Mouse (Mus musculus) frontal cortex, postnatal 14 days (tissue): ENCODE data around the gene Fbxo17.
A peak's percentile ranks its signal among the peaks of the same experiment; 100 is the strongest.
"Not testable (repeated sequence)": the region's sequence is repeated elsewhere in the genome, so short reads cannot be mapped to it uniquely, and the experiment has no call there.

ENCODE experiments used
- DNase-seq, 2 experiments: peaks; one replicate each; pipeline ENCODE4 v3.0.0; 2022; ENCODE audit warnings: low spot score in 2 of 2

Gene Fbxo17

DNA sequence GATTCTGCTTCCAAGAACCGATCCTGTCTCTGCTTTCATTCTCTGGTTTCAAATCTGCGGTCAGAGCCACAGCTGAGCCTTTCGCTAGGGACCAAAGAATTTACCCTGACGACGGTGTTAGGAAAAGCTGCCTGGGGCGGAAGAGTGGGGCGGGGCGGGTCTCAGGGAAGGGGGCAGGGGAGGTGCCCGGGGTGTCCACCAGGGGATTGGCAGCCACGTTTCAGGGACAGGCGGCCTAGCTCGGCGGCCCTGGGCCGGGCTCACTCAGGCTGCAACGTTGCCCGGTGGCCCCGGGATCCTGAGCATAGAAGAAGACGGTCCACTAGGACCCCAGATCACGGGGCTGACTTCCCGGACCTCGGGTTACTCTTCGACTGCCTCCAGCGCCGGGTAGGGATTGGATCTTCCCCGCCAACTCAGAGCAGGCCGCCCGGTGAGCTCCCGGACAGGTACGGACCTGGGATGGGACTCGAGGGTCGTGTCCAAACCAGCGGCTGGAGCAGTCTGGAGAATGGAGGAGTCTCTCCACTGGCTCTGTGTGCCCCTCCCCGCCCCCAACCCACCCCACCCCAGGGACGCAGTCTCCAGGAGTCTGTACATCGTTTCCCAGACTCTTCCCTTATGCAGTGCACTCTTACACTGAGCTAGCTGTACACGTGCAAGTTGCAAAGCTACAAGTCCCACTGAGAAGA is at the start of gene Fbxo17:
Fbxo17 (plus strand) TSS at position 215 of the 692 bp plus-strand sequence.
- no peak for DNase-seq

DNA sequence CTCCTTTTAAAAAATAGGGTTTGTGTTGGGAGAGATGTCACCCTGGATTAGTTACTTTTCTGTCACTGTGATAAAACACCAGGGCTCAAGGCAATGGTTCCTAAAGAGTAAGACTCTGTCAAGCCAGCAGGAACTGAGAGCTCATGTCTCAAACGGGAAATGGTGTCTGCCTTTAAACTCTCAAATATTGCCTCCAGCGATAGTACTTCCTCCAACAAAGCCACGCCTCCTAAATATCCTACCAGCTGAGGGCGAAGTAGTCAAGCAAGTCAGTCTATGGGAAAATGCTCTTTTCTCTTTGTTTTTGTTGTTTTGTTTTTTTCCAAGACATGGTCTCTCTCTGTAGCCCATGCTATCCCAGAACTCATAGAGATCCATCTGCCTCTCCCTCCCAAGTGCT is 45.4 kb upstream of the Fbxo17 start:
- no peak for DNase-seq

DNA sequence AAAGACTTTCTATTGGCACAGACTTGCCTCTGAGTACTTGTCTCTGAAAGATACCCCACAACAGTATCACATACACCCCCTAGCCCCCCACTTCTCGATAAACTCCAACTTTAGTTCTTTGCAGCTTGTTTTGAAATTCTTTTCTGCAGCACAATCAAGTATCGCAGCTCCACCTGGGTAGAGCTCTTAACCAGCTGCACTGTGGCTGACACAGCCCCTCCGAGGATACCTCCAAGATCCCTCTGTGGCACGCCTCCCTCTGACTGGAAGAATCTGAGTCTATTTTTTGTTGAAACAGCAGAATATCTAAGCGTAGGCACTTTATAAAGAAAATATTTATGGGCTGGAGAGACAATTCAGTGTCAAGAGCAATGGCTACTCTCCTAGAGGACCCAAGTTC is 44.3 kb upstream of the Fbxo17 start:
- DNase-seq: no peak

DNA sequence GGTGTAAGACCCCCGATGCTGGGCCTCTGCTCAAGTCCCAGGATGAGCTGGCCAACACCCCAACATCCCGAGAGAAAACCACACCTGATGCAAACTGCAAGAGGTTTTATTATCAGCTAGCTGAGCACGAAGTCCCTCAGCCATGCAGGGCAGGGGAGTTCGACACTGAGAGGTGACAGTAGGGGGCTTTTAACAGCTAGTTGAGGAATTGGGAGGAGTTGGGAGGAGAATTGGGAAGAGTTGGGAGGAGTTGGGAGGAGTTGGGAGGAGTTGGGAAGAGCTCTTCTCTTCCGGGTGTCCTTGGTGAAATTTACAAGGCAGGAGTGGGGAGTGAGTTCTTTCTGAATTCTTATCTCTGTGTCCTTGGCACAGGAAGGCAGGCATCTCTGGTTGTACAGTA is 43.8 kb upstream of the Fbxo17 start:
- not testable (repeated sequence) for DNase-seq

DNA sequence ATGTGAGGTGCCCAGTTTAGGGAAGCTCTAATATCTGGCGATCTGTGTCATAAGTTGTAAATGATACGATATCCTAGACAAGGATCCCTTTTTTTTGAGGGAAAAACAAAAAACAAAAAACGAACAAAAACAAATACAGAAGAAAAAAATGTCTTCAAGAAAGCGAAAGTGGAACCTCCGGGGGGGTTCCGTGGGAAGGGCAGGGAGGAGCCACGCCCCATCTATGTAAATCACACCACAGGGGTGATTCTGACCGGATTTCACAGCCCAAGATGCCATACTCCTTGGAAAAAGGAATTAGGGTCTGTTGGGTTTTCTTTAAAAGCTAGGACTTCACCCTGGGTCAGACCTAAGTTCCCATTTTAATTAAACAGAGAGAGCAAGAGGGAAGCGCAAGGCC is 41.6 kb upstream of the Fbxo17 start:
- no peak for DNase-seq

DNA sequence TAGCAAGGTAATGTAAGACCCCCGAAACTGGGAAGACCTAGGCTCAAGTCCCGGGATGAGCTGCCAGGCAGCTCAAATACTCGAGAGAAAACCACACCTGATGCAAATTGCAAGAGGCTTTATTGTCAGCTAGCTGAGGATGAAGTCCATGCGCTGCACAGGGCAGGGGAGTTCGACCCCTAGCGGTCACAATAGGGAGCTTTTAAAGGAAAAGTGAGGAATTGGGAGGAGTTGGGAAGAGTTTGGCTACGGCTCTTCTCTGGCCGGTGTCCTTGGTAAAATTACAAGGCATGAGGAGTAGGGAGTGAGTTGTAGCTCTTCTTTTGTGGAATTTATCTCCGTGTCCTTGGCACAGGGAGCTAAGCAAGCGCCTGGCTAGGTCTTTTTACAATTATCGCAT is 40.9 kb upstream of the Fbxo17 start:
- DNase-seq: no peak

DNA sequence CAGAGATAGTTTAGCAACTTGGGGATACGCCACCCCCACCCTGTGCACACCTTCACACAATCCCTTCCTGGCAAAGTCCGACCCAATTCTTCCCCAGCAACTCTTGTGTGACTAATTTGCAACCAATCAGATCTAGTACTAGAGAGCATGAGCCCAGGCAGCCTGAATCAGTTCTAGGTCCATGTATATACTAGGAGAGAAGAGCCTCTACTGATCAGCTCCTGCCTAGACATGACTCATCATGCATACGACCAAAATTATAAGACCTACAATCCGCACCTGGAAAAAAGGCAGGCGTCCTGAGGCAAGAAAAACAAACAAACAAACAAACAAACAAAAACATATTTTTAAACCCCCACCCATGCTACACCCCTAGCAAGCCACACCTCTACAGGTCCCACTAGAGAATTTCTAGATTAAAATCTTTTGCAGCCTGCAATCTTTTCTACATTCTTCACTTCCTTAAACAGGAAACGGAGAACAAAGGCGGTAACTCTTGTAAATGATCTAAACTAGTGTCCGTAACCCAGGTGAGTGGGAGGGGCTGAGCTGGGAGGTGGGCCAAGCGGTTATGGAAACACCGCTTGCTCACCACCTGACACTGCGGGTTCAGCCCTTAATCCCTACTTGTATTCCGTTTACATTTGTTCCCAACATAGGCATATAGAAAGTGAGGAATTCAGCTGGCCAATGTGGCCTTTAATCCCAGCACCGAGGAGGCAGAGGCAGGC is 39.6 kb upstream of the Fbxo17 start:
- DNase-seq: no peak

DNA sequence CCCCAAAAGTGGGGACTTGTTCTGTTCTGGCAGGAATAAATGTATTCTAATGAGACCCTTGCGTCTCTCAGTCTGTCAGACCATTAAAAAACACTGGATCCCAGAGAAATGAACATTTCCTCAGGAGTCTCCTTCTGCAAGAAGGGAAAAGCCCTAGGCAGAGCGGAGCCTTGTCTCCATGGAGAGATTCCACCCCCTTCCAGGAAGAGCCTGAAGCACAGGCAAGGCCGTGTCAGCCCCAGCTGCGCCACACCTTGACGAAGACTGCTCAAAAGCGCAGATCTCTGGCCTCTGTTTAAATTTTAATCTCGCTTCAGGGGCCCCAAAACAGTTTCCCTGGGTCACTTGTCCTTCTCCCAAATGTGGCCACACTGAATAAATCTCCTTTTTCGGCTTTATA is 39.0 kb upstream of the Fbxo17 start:
- no peak for DNase-seq

DNA sequence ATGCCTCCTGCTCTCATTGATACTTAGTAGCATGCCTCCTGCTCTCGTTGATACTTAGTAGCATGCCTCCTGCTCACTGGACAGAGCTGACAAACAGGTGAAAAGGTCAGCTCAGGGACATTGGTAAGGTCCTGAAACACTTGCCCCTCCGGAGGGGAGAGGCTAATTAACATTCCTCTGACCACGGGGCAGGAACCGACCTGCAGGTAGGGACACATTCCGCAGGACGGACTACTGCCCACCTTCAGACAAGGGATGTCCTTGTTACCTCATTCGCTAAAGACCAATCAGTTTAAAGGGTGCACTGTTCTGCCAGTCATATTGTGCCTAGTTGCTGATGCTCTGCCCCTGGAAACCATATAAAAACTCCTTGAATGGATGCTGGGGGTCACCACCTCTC is 25.5 kb upstream of the Fbxo17 start:
- DNase-seq: no peak

DNA sequence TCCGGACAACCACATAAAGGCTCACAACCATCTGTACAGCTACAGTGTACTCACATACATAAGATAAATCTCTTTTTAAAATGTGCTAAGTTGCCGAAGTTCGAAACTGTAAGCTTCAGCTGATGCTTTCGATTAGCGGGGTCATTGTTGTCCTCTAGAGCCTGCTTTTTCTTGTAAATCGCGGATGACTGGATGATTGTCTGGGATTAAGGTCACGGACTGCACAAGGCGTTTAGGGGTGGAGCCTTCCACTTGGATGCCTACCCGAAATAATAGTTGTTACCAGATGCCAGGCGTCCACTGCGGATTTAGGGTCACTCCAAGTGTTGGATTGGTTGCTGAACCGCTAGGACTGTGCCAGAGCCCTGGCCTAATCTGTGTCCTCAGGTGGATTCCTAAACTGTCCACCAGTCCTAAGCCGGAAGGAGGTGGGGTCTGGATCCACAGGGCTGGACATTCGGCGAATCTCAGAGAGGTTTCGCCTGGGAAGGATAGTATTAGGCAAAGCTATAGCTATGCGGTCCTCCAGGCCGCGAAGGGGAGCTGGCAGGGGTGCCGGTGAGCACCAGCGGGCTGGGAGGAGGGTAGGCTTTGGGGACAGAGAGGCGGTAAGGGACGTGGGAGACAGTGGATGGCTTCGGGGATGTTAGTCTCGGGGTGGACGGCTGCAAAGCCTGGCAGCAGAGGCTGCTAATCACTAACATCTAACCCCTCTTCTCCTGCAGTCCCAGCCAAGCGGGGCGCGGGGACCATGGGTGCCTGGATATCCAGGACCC is 23.9 kb upstream of the Fbxo17 start, which contains the start of gene Fbxo27:
Fbxo27 (plus strand) TSS at position 305 of the 776 bp plus-strand sequence.
- DNase-seq: peak; percentile 20 to 29

DNA sequence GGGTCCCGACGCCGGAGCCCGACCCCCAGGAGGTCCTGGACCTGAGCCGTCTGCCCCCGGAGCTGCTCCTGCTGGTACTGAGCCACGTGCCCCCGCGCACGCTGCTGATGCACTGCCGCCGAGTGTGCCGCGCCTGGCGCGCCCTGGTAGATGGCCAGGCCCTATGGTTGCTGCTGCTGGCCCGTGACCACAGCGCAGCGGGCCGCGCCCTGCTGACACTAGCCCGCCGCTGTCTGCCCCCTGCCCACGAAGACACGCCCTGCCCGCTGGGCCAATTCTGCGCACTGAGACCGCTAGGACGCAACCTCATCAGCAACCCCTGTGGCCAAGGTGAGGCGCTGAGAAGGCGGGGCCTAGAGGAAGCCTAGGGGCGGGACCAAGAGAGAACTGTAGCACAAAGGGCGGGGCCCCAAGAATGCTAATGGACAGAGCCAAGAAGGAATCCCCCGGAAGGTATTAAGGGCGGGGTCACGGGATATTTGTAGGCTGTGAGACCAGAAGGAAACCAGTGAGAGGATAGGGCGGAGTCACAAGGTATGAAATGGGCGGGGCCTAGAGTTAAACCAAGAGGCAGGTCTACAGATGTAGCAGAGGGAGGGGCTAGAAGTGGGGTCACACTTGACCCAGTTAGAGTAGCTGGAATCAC is 23.2 kb upstream of the Fbxo17 start:
- peak; percentile 70 to 80 for DNase-seq

DNA sequence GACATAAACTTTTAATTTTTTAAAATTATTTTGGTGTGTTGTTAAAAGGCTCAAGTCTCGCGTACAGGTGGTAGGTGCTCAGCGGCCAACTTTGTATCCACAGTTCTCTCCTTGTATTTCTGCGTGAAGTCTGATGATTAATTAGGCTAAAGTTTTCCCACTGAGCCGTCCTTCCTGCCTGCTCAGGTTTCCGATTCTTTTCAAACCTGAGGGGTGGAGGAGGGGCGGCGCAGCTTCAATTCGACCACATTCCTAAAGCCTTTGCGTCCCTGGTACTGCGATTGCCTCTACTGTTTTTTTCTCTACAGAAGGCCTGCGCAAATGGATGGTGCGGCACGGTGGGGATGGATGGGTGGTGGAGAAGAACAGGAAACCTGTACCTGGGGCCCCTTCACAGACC is 22.2 kb upstream of the Fbxo17 start:
- no peak for DNase-seq

DNA sequence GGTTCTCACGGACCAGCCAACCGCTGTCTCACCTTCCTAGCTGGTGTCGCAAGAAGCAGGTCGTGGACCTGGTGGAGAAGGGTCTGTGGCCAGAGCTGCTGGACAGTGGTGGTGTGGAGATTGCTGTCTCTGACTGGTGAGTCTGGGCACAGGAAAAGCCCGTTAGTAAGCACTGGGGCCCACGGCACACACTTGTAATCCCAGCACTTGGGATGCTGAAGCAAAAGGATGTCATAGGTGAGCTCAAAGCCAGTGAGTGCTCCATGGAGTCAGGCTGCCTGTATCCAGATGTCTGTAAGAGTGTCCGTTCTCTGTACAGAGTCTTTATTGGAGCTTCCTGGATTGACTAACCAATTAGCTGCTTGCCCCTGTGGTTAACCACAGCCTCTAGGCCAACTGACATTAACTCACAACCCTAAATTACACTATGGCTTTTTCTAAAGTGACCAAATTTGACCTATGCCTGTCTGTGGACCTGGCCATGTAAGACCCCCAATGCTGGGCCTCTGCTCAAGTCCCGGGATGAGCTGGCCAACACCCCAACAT is 21.6 kb upstream of the Fbxo17 start:
- no peak for DNase-seq

DNA sequence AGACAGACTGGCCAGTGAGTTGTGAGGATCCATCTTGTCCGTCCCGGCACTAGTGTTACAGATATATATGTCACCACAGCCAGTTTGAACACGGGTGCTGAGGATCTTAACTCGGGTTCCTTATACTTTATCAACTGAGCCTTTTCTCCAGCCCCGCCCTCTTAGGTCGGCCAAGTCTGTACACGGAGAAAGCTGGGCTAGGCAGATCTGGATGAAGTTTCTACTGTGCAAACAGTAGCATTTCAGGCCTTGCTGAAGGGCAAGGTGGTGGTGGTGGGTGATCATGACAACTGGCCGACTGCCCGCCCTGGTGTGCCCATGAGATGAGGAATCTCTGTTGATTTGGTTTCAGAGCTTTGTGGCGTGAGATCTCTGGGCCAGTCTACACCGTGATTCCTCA is 19.3 kb upstream of the Fbxo17 start:
- DNase-seq: no peak

DNA sequence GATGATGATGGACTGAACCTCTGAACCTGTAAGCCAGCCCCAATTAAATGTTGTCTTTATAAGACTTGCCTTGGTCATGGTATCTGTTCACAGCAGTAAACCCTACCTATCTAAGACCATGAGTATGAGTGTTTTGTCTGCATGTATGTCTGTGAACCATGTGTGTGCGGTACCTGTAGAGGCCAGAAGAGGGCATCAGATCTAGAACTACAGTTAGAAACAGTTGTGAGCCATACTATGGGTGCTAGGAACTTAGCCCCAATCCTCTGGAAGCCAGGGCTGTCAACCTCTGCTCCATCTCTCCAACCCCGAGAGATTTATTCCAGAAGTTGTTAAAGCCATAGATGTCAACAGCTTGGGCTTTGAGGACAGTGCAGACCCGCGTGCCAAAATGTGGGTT is 16.3 kb upstream of the Fbxo17 start:
- DNase-seq: no peak

DNA sequence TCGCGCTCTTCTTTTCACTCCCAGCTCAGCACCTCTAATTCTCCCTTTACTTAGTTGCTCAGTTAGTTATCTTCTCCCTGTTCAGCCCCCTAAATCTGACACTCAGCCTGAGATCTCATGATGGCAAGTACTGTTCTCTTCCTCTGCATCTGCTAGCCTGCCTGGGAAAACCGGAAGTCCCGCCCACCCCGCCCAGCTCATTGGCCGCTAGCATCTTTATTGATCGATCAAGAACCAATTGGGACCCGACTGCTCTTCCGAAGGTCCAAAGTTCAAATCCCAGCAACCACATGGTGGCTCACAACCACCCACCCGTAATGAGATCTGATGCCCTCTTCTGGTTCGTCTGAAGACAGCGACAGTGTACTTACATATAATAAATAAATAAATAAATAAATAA is 15.3 kb upstream of the Fbxo17 start:
- not testable (repeated sequence) for DNase-seq

DNA sequence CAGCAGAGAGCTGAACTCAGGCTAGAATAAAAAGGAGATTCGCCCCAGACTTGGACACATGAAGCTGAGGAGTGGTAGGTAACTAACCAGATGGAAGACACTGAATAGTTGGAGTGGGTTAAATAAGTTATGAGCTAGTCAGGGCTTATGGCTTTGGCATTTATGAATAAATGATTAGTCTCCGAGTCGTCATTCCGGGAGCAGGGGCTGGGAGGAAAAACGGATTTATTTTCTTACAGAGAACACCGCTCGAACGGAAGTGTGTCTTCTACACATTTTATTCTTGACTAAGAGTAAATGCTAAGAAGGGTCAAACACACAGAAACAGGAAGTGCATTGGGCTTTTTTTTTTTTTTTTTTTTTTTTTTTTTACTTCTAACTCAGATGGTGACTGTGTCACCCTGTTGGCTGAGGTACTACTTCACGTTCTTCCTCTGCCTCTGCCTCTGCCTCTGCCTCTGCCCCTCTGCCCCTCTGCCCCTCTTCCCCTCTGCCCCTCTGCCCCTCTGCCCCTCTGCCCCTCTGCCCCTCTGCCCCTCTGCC is 13.9 kb upstream of the Fbxo17 start:
- DNase-seq: no peak

DNA sequence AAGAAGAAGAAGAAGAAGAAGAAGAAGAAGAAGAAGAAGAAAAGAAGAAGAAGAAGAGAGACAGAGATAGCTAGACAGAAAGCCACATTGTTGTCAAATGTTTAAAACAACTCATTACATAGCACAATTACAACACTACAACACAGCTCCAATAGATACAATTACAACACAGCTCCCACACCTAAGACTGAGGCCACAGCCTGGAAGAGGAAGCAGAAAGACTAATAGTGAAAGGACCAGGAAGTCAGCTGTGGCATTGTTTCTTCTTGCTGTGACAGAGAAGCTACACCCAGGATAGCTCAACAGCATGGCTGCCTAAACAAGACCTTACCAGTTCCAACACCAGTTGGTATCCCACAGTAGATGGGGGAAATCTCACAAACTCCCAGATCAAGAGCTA is 7.2 kb upstream of the Fbxo17 start:
- no peak for DNase-seq

DNA sequence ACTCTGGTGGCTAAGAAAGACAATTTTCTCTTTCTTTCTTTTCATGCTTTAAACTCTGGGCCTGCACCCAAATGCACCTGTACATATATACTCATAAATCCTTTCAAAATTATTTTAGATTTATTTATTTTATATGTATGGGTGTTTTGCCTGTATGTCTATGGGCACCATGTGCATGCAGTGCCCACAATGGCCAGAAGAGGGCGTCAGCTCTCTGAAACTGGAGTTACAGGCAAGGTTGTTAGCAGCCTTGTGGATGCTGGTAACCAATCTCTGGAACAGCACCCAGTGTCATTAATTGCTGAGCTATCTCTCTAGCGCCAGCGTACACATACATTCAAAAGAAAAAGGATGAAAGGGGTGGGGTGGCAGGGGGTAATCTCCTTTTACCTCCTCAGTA is 5.6 kb upstream of the Fbxo17 start:
- DNase-seq: no peak

DNA sequence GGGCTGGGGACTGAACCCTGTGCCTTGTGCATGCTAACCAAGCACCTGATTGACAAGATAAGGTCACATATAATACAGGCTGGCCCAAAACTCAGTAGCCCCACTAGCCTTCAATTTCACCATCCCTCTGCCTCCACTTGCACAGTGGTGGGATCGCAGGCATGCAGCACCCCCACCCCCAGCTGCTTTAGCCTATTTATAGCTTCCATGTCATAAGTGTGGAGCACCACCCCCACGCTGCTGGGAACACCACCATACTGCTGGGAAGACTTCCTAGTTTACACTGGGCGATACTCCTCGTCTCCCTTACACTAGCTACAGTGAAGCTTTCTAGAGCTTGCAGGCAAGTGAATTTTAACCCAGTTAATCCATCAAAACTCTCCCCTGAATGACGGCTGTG is 1.9 kb upstream of the Fbxo17 start:
- DNase-seq: no peak

DNA sequence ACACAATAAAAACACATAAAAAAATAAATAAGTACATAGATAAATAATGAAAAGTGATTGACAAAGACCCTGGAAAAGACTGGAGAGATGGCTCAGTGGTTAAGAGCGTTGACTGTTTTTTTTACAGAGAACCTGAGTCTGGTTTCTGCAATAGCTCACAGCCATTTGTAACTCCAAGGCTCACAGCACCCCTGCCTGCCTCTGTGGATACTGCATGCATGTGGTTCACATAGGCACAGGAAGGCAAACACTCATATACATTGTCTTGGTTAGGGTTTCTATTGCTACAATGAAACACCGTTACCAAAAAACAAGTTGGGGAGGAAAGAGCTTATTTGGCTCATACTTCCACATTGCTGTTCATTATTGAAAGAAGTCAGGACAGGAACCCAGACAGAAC is 1.0 kb upstream of the Fbxo17 start:
- no peak for DNase-seq

DNA sequence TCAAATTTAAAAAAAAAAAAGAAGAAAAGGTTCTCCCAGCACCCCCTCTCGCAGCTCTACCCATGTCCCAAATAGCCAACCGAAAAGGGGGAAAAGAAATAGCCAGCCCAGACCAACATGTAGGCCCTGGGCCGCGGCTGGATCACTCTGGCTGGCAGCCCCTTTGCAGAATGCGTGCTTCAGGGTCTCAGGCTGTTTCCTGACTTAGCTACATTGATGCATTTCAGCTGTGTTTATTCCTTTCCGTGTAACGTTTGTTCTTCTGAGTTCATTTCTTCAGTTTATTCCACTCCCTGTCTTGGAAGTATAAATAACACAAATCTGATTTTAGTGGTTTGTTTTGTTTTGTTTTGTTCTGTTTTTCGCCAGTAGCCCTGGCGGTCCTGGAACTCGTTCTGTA is 1.1 kb downstream of the Fbxo17 start:
- no peak for DNase-seq
